Mouse (Mus musculus) stomach, embryonic 14.5 days (tissue): ENCODE measurements around the gene Serpina1b. TPM values are rescaled to one million over a fixed set of nuclear protein-coding genes. Genes with fewer than 3 reads are reported as not detected.
"Not testable (repeated sequence)": the region's sequence is repeated elsewhere in the genome, so short reads cannot be mapped to it uniquely, and the experiment has no call there.

ENCODE experiments used
- ATAC-seq: fragments of 200-750 bp; cut with Nextera tagmentation; 2 replicates; pipeline ENCODE4 v1.8.0; 2017; ENCODE audit warnings: low read depth, moderate TSS enrichment; ENCODE audit not compliant: insufficient number of reproducible peaks, insufficient read depth, low FRiP score
- H3K27ac ChIP-seq: fragments of 300-500 bp; sonication (generic); 2 replicates; pipeline ENCODE4 v1.5.1; 2014; ENCODE audit warnings: mild to moderate bottlenecking, low read length, moderate library complexity, mixed read lengths
- H3K27me3 ChIP-seq: fragments of 300-500 bp; sonication (generic); 2 replicates; pipeline ENCODE4 v1.6.1; 2014; ENCODE audit warnings: low read length, control low read depth, mixed read lengths; ENCODE audit not compliant: control insufficient read depth, insufficient read depth
- H3K36me3 ChIP-seq: fragments of 300-500 bp; sonication (generic); 2 replicates; pipeline ENCODE4 v1.6.1; 2014; ENCODE audit warnings: mild to moderate bottlenecking, control low read depth, low read length, moderate library complexity, mixed read lengths; ENCODE audit not compliant: control insufficient read depth, insufficient read depth
- H3K4me1 ChIP-seq: fragments of 300-500 bp; sonication (generic); 2 replicates; pipeline ENCODE4 v1.6.1; 2014; ENCODE audit warnings: low read length, control low read depth, mixed read lengths; ENCODE audit not compliant: control insufficient read depth, insufficient read depth
- H3K4me2 ChIP-seq: fragments of 300-500 bp; sonication (generic); replicated peaks from 2 replicates; pipeline ENCODE4 v1.6.1; 2014; ENCODE audit warnings: low read depth, low read length, control low read depth
- H3K4me3 ChIP-seq: fragments of 300-500 bp; sonication (generic); 2 replicates; pipeline ENCODE4 v1.5.1; 2014; ENCODE audit warnings: low read depth, low read length, control low read depth
- H3K9ac ChIP-seq: fragments of 300-500 bp; sonication (generic); replicated peaks from 2 replicates; pipeline ENCODE4 v1.6.1; 2014; ENCODE audit warnings: low read depth, mild to moderate bottlenecking, control low read depth, low read length, moderate library complexity, mixed read lengths
- H3K9me3 ChIP-seq: fragments of 300-500 bp; sonication (generic); 2 replicates; pipeline ENCODE4 v1.6.1; 2016; ENCODE audit warnings: low read depth, low read length, control low read depth; ENCODE audit not compliant: control insufficient read depth
- WGBS: fragments of 180-500 bp; shearing (Covaris S2); extraction: QIAGEN DNeasy Blood & Tissue Kit; methylation state at CpG from one replicate; pipeline ENCODE4 v1.1.7; 2014; 5-methylcytosine and 5-hydroxymethylcytosine counted together
- polyA plus RNA-seq: library from polyadenylated mRNA; unstranded; fragments of >200 nt; fragmentation: Nextera tagmentation; extraction: Ambion mirVana; gene quantifications from 2 replicates; pipeline ENCODE4 v1.2.1, GENCODE M21; 2014

Serpina1b gene
- polyA plus RNA-seq, 1 experiment from 2014 or later, result 5.7 TPM

- 83% methylated on average over 5 of the region's 5 CpGs for WGBS
- ATAC-seq, result not testable (repeated sequence)
Observed at GRCm38 (mm10) chr12:103823826-103824225, 6.3 kb downstream of the Serpina1b start.

DNA sequence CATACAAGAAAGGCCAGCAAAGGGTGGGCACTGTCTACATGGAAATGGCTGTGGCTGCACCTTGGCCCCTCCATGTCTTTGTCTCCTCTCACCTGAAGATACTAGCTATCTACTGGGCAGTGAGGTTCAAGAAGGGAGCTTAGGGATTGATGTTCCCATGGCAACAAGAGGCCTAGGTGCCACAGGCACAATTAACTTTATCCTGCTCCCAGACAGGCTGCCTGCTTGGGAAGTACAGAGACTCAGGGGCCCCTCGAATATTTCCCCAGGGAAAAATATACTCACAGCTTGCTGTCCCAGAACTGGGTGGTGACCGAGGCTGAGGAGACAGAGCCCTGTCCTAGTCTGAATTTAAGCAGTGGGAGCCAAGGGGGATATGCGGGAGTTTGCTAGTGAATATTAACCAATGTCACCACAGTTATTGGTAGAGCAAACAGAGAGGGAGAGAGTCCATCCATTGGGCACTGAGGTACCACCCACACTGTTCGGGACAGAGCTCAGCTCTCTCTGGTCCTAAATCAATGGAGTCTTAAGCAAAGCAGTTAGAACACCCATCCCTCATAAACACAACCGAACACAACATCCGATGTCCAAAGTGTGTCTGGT, 56.8 kb downstream of the Serpina1b start, which contains the start of gene Serpina1d:
Serpina1d (minus strand) TSS at position 347 of the 606 bp plus-strand sequence.
- H3K36me3 ChIP-seq, H3K9ac ChIP-seq, H3K27me3 ChIP-seq, H3K9me3 ChIP-seq, H3K4me3 ChIP-seq, ATAC-seq, H3K27ac ChIP-seq, H3K4me1 ChIP-seq, H3K4me2 ChIP-seq: not testable (repeated sequence)
- WGBS, result 85% methylated on average over 6 of the region's 6 CpGs

More at GRCm38 (mm10) chr12:103823826-103824225, 6.3 kb downstream of the Serpina1b start:
- not testable (repeated sequence) for H3K4me1 ChIP-seq, H3K27ac ChIP-seq, H3K4me3 ChIP-seq, H3K36me3 ChIP-seq, H3K4me2 ChIP-seq, H3K9me3 ChIP-seq, H3K27me3 ChIP-seq, H3K9ac ChIP-seq

DNA sequence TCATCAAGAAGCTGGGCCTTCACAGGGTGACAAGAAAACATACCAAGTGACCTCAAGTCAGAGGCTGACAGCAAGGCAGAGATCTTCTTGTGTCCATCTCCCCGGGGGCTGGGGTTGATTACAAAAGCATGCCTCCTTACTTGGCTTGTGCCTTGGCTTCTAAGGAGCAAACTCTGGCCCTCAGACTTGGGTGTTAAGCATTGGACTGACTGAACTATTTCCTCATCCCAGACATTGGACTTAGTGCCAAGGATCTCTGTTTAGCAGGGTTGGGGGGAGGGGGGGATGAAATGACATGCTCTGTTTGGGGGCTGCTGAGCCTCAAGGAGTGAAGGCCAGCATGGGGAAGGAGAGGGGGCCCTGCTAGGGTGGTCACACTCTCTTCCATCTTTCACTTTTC, 59.6 kb downstream of the Serpina1b start:
- H3K4me1 ChIP-seq, H3K4me2 ChIP-seq, H3K4me3 ChIP-seq, H3K9ac ChIP-seq, H3K9me3 ChIP-seq, H3K27me3 ChIP-seq, H3K27ac ChIP-seq, ATAC-seq, H3K36me3 ChIP-seq: not testable (repeated sequence)
- 64% methylated on average over 1 of the region's 1 CpGs for WGBS

- not testable (repeated sequence) for H3K4me1 ChIP-seq, H3K9ac ChIP-seq, H3K36me3 ChIP-seq, H3K4me2 ChIP-seq, ATAC-seq, H3K27ac ChIP-seq, H3K9me3 ChIP-seq, H3K4me3 ChIP-seq, H3K27me3 ChIP-seq
- 69% methylated on average over 3 of the region's 3 CpGs for WGBS
Observed at GRCm38 (mm10) chr12:103763083-103763482, 67.1 kb downstream of the Serpina1b start.

DNA sequence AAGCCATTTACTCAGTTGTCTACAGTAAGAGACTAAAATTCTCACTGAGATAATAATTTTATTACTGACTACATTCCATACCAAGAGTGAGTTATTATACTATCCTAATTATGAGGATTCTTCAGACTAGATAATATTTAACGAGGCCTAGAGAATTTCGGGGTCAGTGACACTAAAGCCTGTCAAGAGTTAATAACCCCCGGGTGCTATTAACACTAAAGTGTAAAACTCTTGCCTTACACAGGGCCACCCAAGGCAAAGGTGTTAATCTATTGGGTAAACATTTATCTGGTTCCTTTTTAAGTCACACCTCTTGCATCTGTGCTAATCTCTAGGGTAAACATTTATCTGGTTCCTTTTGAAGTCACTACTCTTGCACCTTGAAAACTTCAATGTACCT, 69.9 kb downstream of the Serpina1b start:
- H3K27ac ChIP-seq, H3K27me3 ChIP-seq, H3K4me3 ChIP-seq, H3K4me1 ChIP-seq, ATAC-seq, H3K9me3 ChIP-seq, H3K4me2 ChIP-seq, H3K9ac ChIP-seq, H3K36me3 ChIP-seq: not testable (repeated sequence)
- WGBS, result 86% methylated on average over 3 of the region's 3 CpGs

GRCm38 (mm10) chr12:103745957-103746356, 84.2 kb downstream of the Serpina1b start:
- 78% methylated on average over 5 of the region's 5 CpGs for WGBS
- not testable (repeated sequence) for H3K36me3 ChIP-seq, H3K4me3 ChIP-seq, H3K27me3 ChIP-seq, ATAC-seq, H3K27ac ChIP-seq, H3K9me3 ChIP-seq, H3K4me1 ChIP-seq, H3K9ac ChIP-seq, H3K4me2 ChIP-seq

DNA sequence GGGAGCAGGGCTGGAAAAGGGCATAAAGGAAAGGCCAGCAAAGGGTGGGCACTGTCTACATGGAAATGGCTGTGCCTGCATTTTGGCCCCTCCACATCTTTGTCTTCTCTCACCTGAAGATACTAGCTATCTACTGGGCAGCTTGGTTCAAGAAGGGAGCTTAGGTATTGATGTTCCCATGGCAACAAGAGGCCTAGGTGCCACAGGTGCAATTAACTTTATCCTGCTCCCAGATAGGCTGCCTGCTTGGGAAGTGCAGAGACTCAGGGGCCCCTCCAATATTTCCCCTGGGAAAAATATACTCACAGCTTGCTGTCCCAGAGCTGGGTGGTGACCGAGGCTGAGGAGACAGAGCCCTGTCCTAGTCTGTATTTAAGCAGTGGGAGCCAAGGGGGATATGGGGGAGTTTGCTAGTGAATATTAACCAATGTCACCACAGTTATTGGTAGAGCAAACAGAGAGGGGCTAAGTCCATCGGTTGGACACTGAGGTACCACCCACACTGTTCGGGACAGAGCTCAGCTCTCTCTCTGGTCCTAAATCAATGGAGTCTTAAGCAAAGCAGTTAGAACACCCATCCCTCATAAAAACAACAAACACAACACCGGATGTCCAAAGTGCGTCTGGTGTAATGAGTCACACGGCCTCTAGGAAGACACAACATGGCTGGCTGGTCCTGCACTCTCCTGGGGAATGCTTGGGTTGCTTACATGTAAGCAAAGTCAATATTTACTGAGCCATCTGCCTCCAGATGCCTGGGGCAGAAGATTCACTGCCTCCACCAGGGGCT, 92.2 kb downstream of the Serpina1b start:
- not testable (repeated sequence) for H3K4me2 ChIP-seq, H3K27ac ChIP-seq, H3K36me3 ChIP-seq, H3K9me3 ChIP-seq, H3K4me1 ChIP-seq, H3K4me3 ChIP-seq, ATAC-seq, H3K27me3 ChIP-seq, H3K9ac ChIP-seq
- WGBS, result 67% methylated on average over 5 of the region's 6 CpGs

DNA sequence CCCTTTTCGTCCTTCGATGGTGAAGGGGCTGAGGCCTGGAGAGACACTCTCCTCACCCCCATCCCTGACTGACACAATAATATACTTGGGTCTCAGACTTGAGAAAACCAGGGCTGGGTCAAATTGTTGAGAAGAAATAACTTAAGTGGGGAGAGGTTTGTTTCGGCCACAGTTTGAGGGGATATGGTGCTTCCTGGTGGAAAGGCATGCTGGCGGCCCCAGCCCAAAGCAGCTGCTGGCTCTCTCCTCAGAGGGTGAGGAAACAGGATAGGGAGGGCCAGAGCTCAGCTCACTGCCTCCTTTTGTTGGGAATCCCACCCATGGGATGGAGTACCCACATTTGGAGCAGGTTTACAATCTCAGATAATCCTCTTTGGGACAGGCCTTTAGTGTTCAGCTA, 94.6 kb downstream of the Serpina1b start:
- not testable (repeated sequence) for ATAC-seq, H3K9me3 ChIP-seq, H3K4me3 ChIP-seq, H3K9ac ChIP-seq, H3K27me3 ChIP-seq, H3K4me1 ChIP-seq, H3K27ac ChIP-seq, H3K4me2 ChIP-seq, H3K36me3 ChIP-seq
- 78% methylated on average over 4 of the region's 4 CpGs for WGBS
